Mouse (Mus musculus) thymus, postnatal 0 days (tissue): ENCODE results near the gene Lrrc25. TPM values are rescaled to one million over a fixed set of nuclear protein-coding genes. Genes with fewer than 3 reads are reported as not detected.

Source experiments
- DNase-seq: peaks from one replicate; pipeline ENCODE4 v3.0.0-alpha.2; 2015; ENCODE audit warnings: low spot score
- polyA plus RNA-seq: library from polyadenylated mRNA; unstranded; fragments of >200 nt; fragmentation: Nextera tagmentation; extraction: Ambion mirVana; gene quantifications from 2 replicates; pipeline ENCODE4 v1.2.1, GENCODE M21; 2015

Gene Lrrc25
- polyA plus RNA-seq, 1 experiment from 2014 or later: 5.8 TPM

DNA sequence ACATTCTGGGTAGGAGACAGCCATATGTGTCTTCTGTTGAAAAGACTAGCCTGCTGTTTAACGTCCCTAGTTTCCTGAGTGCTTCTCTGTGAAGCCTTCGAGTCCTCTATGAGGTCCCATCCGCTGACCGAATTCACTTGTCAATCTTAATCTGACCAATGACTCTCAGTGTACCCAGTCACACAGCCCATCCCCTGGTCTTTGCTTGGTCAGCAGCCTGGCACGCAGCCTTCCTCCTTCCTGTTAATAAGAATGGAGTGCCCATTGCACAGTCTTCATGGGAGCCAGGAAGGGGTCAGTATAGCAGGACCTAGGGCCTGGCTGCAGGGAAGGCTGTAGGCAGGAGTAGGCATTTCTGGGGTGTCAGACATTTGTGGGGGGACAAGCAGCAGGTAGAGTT lies 1.5 kb upstream of the Lrrc25 start:
- no peak for DNase-seq

DNA sequence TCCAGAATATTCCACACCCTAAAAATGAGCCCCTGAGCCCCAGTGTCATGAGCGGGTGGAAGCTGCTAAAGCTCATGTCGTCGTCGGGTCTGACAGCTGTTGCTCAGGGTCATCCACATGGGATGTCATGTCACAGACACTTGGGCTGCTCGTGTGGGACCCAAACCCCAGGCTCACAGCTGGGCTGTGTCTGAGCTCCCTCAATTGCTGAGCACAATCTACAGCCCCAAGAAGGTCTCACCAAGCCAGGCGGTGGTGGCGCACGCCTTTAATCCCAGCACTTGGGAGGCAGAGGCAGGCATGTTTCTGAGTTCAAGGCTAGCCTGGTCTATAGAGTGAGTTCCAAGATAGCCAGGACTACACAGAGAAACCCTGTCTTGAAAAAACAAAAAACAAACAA lies 674 bp upstream of the Lrrc25 start:
- no peak for DNase-seq

DNA sequence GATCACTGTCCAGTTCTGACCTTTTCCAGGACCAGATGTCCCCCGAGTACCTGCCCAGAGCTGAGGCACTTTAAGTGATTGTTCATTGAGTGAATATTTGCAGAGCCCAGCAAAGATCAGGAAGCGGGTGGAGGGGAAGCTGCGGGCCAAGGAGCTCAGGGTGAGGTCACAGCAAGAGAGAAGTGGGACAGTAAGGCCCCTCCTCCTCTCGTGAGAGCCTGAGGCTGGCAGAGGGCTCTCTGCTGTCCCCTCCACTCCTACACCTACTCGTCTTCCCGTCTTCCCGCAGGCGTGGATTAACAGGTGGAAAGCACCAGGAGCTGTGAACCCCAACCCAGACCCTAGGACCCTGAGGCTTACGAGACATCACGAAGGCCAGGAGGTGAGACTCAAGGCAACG lies 690 bp downstream of the Lrrc25 start:
- no peak for DNase-seq

DNA sequence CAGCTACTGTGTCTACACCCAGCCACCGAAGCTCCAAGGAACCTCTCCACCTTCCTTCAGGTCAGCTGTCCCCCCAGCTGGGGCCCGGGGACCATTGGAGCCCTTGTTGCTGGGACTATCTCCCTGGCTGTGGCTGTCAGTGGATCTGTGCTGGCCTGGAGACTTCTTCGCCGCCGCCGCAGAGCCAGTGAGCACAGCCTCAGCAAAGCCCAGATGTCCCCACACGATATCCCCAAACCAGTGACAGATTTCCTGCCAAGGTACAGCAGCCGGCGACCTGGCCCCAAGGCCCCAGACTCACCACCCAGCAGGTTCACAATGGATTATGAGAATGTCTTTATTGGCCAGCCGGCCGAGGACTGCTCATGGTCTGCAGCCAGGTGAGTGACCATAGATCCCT lies 2.0 kb downstream of the Lrrc25 start:
- no peak for DNase-seq

DNA sequence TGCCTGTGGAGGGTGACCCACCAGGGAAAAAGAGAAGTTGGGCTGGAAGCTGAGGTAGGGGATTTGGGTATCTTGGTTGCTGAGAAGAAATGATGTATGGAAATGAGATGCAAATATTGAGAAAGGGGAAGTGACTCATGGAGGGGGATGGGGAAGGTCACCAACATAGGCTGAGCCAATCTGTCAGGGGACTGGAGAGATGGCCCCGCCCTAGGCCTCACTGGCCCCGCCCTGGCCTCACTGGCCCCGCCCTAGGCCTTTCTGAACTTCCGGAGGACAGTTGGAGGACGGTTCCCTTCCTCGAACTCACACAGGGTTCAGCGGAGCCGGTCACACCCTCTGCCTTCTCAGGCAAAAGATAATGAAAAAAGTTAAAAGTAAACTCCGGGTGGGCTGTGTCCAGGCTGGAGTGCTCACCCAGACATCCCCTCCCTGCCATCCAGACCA lies 3.0 kb downstream of the Lrrc25 start:
- DNase-seq: peak; percentile 55

DNA sequence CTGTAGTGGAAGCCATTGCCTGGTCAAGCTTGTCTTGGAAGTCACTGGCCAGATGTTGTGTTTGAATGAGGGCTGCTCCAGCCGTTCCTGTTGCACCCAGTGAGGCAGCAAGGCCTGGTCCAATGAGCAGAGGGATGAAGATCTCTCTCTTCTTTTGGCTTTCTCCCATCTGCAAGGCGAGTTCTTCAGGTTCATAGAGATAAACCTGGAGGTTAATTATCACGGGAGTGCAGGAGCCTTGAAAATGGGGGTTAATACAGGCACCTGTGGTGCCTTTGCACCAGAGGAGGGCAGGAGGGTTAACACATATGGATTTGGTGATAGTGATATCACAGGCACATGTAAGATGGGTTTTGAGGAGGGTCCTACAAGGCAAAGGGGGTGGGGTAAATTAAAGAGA lies 6.3 kb downstream of the Lrrc25 start:
- DNase-seq: no peak

- DNase-seq: peak; percentile 72
These were observed 9.1 kb downstream of the Lrrc25 start for GRCm38 (mm10) chr8:70625104-70625503.

DNA sequence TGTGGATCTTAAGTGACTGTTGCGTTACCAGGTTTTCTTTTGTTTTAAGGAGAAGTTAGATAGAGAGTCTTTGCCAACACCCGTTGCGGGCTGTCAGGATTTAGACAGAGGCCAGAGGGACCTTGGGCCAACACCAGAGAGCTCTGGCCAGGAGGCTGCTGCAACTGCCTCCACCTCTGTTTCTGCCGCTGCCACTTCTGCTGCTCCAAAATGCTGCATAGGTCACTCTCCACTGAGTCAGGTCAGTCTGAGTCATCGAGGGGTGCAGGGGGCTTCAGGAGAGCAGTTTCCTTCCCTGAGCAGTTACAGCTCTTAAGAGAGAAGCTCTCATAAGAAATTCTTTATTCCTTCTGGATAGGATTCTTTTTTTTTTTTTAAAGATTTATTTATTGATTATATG lies 11.1 kb downstream of the Lrrc25 start:
- DNase-seq: no peak

GRCm38 (mm10) chr8:70628986-70629490 lies 13.1 kb downstream of the Lrrc25 start:
- DNase-seq: no peak

GRCm38 (mm10) chr8:70629574-70630531 lies 13.9 kb downstream of the Lrrc25 start:
- DNase-seq: peak; percentile 97

GRCm38 (mm10) chr8:70630532-70631381 lies 14.8 kb downstream of the Lrrc25 start:
- no peak for DNase-seq

DNA sequence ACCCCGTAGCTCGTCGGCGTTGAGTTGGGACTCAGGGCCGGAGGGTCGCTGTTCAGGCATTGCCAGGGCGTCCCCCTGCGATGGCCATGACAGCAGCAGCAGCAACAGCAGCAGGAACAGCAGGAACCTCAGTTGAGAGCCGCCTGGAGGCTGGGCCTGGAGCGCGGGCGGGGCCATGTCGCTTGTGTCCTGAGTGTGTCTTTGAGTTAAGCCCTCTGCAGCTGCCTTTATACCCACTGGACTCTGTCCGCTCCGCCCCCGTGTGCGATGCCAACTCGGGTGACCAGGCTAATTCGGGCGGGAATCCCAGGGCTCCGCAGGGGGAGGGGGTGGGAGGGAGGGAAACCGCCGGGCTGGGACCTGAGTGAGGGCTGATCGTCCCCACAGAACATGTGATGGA lies 15.5 kb downstream of the Lrrc25 start:
- no peak for DNase-seq

DNA sequence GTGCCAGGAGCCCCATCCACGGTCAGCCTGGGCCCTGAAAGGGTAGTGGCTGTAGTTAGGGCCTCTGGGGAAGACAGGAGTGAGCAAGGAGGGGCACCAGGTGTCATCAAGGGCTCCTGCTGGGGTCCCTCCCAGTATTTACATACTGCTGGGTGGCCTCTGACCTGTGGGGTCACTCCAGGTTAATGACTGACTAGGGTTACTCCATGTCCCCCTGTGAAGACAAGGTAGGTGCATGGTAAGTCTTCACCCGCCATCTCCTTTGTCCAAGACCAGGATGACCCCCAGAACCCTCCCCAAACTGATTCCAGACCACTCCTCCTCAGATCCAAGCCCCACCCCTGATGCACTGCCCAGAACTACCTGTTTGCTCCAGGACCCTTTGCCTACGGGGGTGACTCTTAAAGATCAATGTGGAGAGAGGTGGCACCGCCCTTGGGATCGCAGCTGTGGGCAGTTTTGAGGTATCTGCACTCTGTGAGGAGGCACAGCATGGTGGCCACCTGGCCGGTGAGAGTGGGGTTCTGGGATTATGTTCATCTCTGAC lies 16.5 kb downstream of the Lrrc25 start, which contains the start of gene Gdf15:
TSS of gene Gdf15 (minus strand) at position 111 of the 547 bp plus-strand sequence.
- no peak for DNase-seq

- DNase-seq: no peak
These were observed 18.1 kb downstream of the Lrrc25 start for GRCm38 (mm10) chr8:70634066-70634465.

DNA sequence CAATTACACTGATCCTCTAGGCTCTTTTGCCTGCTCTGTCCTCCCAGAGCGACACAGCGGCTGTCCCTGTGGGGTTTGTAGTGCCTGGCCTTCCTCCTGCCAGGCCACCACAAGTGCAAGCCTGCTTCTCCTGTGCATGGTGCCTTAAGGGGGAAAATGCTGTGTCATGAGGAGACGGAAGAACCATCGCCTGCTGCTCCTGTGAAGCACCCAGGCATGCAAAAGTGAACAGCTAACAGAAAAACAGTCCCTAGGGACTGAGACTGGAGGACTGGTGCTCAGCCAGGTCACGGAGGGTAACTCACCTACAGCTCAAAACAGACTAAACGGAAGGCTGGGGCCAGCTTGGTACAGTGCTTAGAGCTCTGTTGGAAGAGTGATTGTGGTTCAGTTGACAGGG lies 19.6 kb downstream of the Lrrc25 start:
- DNase-seq: no peak

DNA sequence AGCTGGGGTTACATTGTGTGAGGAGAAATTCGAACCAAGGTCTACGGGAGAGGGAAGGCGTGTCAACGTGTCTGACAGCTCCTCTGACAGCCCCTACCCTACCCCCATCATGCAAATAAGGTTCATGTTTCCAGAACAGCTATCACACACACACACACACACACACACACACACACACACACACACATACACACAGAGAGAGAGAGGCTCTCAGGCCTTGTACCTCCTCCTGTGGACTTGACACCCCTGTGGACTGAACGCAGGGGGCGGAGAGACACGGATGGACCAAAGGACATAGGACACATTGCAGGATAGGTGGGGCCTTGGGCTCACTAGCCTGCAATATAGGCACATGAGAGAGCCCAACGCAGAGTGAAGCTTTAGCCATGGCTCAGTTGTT lies 20.9 kb downstream of the Lrrc25 start:
- no peak for DNase-seq

- no peak for DNase-seq
These were observed 22.8 kb downstream of the Lrrc25 start for GRCm38 (mm10) chr8:70638752-70639151.

DNA sequence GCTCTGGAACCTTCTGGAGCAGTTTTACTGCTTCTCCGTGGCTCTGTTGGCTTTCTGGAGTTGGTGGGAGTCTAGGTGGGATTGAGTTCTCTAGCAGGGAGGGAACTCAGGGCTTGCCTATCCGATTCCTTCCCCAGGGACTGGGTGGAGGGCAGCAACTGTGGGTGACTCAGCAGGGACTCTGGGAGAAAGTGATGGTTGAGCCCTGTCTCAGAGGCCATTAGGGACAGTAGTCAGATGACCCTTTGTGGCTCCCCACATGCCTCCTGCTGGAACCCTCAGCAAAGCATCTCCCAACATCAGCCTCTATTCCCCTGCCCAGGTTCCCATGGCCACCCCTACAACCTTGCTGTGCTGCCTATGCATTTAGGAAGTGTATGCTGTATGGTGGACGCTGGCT lies 27.1 kb downstream of the Lrrc25 start:
- DNase-seq: no peak

- DNase-seq: peak; percentile 57
These were observed 28.1 kb downstream of the Lrrc25 start for GRCm38 (mm10) chr8:70644065-70644464.

DNA sequence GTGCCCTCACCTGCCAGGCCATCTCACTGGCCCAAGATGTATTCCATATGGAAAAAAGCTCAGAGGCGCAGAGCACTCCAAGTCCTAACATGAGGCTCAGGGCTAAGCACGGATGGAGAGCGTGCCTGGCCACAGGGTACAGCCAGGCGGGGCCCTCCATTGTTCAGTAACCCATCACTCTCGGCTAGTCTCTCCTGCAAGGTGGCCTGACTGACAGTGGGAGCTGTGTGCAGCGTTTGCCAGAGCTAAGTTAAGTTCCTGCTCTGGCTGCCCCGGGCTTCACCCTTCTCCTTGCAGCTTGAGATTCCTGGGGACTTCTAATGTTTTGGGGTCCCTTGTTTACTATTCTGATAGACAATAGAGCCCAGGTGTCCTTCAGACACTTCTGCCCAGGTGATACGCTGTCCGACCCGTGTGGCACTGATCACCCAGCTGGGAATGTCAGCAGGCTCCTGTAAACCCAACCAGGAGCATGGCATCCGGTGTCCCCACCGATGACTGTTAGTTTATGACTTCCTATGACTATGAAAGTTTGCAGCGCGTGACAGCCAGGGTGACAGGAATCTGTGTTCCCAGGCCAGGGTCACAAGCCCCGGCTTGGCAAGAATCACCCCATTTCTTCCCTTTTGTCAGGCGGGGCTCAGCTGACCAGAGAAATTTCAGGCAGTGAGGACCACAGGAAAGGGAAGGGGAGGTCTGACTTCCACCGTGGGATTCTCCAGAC lies 29.7 kb downstream of the Lrrc25 start:
- DNase-seq: no peak

- DNase-seq: no peak
These were observed 30.4 kb downstream of the Lrrc25 start for GRCm38 (mm10) chr8:70646369-70646768.
